Mouse (Mus musculus) stomach, embryonic 14.5 days (tissue): ENCODE measurements around the gene Wscd1. TPM values are rescaled to one million over a fixed set of nuclear protein-coding genes. Genes with fewer than 3 reads are reported as not detected.

Experiments used
- ATAC-seq: fragments of 200-750 bp; cut with Nextera tagmentation; 2 replicates; pipeline ENCODE4 v1.8.0; 2017; ENCODE audit warnings: low read depth, moderate TSS enrichment; ENCODE audit not compliant: insufficient number of reproducible peaks, insufficient read depth, low FRiP score
- H3K27ac ChIP-seq: fragments of 300-500 bp; sonication (generic); 2 replicates; pipeline ENCODE4 v1.5.1; 2014; ENCODE audit warnings: mild to moderate bottlenecking, low read length, moderate library complexity, mixed read lengths
- H3K27me3 ChIP-seq: fragments of 300-500 bp; sonication (generic); 2 replicates; pipeline ENCODE4 v1.6.1; 2014; ENCODE audit warnings: low read length, control low read depth, mixed read lengths; ENCODE audit not compliant: control insufficient read depth, insufficient read depth
- H3K36me3 ChIP-seq: fragments of 300-500 bp; sonication (generic); 2 replicates; pipeline ENCODE4 v1.6.1; 2014; ENCODE audit warnings: mild to moderate bottlenecking, control low read depth, low read length, moderate library complexity, mixed read lengths; ENCODE audit not compliant: control insufficient read depth, insufficient read depth
- H3K4me1 ChIP-seq: fragments of 300-500 bp; sonication (generic); 2 replicates; pipeline ENCODE4 v1.6.1; 2014; ENCODE audit warnings: low read length, control low read depth, mixed read lengths; ENCODE audit not compliant: control insufficient read depth, insufficient read depth
- H3K4me2 ChIP-seq: fragments of 300-500 bp; sonication (generic); replicated peaks from 2 replicates; pipeline ENCODE4 v1.6.1; 2014; ENCODE audit warnings: low read depth, low read length, control low read depth
- H3K4me3 ChIP-seq: fragments of 300-500 bp; sonication (generic); 2 replicates; pipeline ENCODE4 v1.5.1; 2014; ENCODE audit warnings: low read depth, low read length, control low read depth
- H3K9ac ChIP-seq: fragments of 300-500 bp; sonication (generic); replicated peaks from 2 replicates; pipeline ENCODE4 v1.6.1; 2014; ENCODE audit warnings: low read depth, mild to moderate bottlenecking, control low read depth, low read length, moderate library complexity, mixed read lengths
- H3K9me3 ChIP-seq: fragments of 300-500 bp; sonication (generic); 2 replicates; pipeline ENCODE4 v1.6.1; 2016; ENCODE audit warnings: low read depth, low read length, control low read depth; ENCODE audit not compliant: control insufficient read depth
- WGBS: fragments of 180-500 bp; shearing (Covaris S2); extraction: QIAGEN DNeasy Blood & Tissue Kit; methylation state at CpG from one replicate; pipeline ENCODE4 v1.1.7; 2014; 5-methylcytosine and 5-hydroxymethylcytosine counted together
- polyA plus RNA-seq: library from polyadenylated mRNA; unstranded; fragments of >200 nt; fragmentation: Nextera tagmentation; extraction: Ambion mirVana; gene quantifications from 2 replicates; pipeline ENCODE4 v1.2.1, GENCODE M21; 2014

Wscd1 gene
- polyA plus RNA-seq, 1 experiment from 2014 or later, result 2.3 TPM

GRCm38 (mm10) chr11:71750534-71751173, 934 bp downstream of the Wscd1 start:
- peaks cover 19% of the 10 kb centered on the region for H3K27me3 ChIP-seq
- H3K36me3 ChIP-seq, result no peaks in the 10 kb centered on the region
- WGBS, result 2% methylated on average over 46 of the region's 60 CpGs
- H3K27ac ChIP-seq, result no peak overlapping the region
- ATAC-seq, result no peak
- H3K4me3 ChIP-seq, result peak overlapping the region; percentile 51
- peaks cover 6% of the 10 kb centered on the region; the same call in 1 of the 2 replicates for H3K4me1 ChIP-seq
- H3K4me2 ChIP-seq, result peak overlapping the region; percentile 93
- 0 out of 2 replicates have a peak overlapping the region, but pooled peaks have one; percentile 36 for H3K9ac ChIP-seq
- H3K9me3 ChIP-seq, result no peaks in the 10 kb centered on the region

GRCm38 (mm10) chr11:71751174-71751611, 1.5 kb downstream of the Wscd1 start:
- under 1% methylated on average over 40 of the region's 41 CpGs for WGBS
- H3K4me3 ChIP-seq, result peak overlapping the region; percentile 51

GRCm38 (mm10) chr11:71751689-71752088, 2.0 kb downstream of the Wscd1 start:
- Histone ChIP-seq H3K27me3 (peaks cover 19% of the 10 kb centered on the region), H3K4me2 (peak overlapping the region; percentile 93), H3K27ac (no peak overlapping the region), H3K9me3 (no peaks in the 10 kb centered on the region), H3K4me3 (peak overlapping the region; percentile 51), H3K36me3 (no peaks in the 10 kb centered on the region), H3K4me1 (peaks cover 6% of the 10 kb centered on the region; the same call in 1 of the 2 replicates), H3K9ac (no peak overlapping the region)
- WGBS, result 37% methylated on average over 12 of the region's 12 CpGs
- no peak for ATAC-seq

More at GRCm38 (mm10) chr11:71751174-71751611, 1.5 kb downstream of the Wscd1 start:
- Histone ChIP-seq H3K4me2 (peak overlapping the region; percentile 93), H3K27ac (no peak overlapping the region), H3K27me3 (peaks cover 19% of the 10 kb centered on the region), H3K4me1 (peaks cover 6% of the 10 kb centered on the region; the same call in 1 of the 2 replicates), H3K36me3 (no peaks in the 10 kb centered on the region), H3K9me3 (no peaks in the 10 kb centered on the region), H3K9ac (0 out of 2 replicates have a peak overlapping the region, but pooled peaks have one; percentile 36)
- ATAC-seq, result no peak

- no peaks in the 10 kb centered on the region for H3K36me3 ChIP-seq
- peaks cover 6% of the 10 kb centered on the region; the same call in 1 of the 2 replicates for H3K4me1 ChIP-seq
- H3K27ac ChIP-seq, result no peak overlapping the region
- no peak overlapping the region for H3K4me3 ChIP-seq
- H3K27me3 ChIP-seq, result peaks cover 19% of the 10 kb centered on the region
- ATAC-seq, result no peak
- no peak overlapping the region for H3K4me2 ChIP-seq
- whole genome bisulfite sequencing, result 85% methylated on average over 3 of the region's 3 CpGs
- no peak overlapping the region for H3K9ac ChIP-seq
- H3K9me3 ChIP-seq, result no peaks in the 10 kb centered on the region
These were observed 2.9 kb downstream of the Wscd1 start for GRCm38 (mm10) chr11:71752626-71753025.

GRCm38 (mm10) chr11:71755115-71755514, 5.4 kb downstream of the Wscd1 start:
- Histone ChIP-seq H3K9ac (no peak overlapping the region), H3K4me2 (no peak overlapping the region), H3K27ac (no peak overlapping the region), H3K4me3 (no peak overlapping the region), H3K4me1 (peaks cover 6% of the 10 kb centered on the region; the same call in 1 of the 2 replicates), H3K36me3 (no peaks in the 10 kb centered on the region), H3K9me3 (no peaks in the 10 kb centered on the region), H3K27me3 (peaks cover 19% of the 10 kb centered on the region)
- WGBS, result 37% methylated on average over 2 of the region's 2 CpGs
- no peak for ATAC-seq

GRCm38 (mm10) chr11:71756325-71756724, 6.6 kb downstream of the Wscd1 start:
- Histone ChIP-seq H3K27me3 (peaks cover 12% of the 10 kb centered on the region), H3K27ac (no peak overlapping the region), H3K36me3 (no peaks in the 10 kb centered on the region), H3K4me3 (no peak overlapping the region), H3K4me1 (peaks cover 2% of the 10 kb centered on the region; the same call in 1 of the 2 replicates), H3K4me2 (no peak overlapping the region), H3K9ac (no peak overlapping the region), H3K9me3 (no peaks in the 10 kb centered on the region)
- ATAC-seq, result no peak
- 42% methylated on average over 3 of the region's 3 CpGs for WGBS

- no peaks in the 10 kb centered on the region for H3K27me3 ChIP-seq
- H3K4me3 ChIP-seq, result no peak overlapping the region
- H3K4me2 ChIP-seq, result no peak overlapping the region
- no peaks in the 10 kb centered on the region for H3K4me1 ChIP-seq
- no peak overlapping the region for H3K27ac ChIP-seq
- H3K9ac ChIP-seq, result no peak overlapping the region
- ATAC-seq, result no peak
- 56% methylated on average over 21 of the region's 21 CpGs for WGBS
- no peaks in the 10 kb centered on the region for H3K36me3 ChIP-seq
- H3K9me3 ChIP-seq, result no peaks in the 10 kb centered on the region
These were observed 8.7 kb downstream of the Wscd1 start for GRCm38 (mm10) chr11:71758211-71759110.

GRCm38 (mm10) chr11:71760991-71761390, 11.3 kb downstream of the Wscd1 start:
- Histone ChIP-seq H3K36me3 (no peaks in the 10 kb centered on the region), H3K9ac (no peak overlapping the region), H3K4me2 (no peak overlapping the region), H3K4me3 (no peak overlapping the region), H3K9me3 (no peaks in the 10 kb centered on the region), H3K27ac (no peak overlapping the region), H3K4me1 (no peaks in the 10 kb centered on the region), H3K27me3 (no peaks in the 10 kb centered on the region)
- 82% methylated on average over 9 of the region's 9 CpGs for WGBS
- no peak for ATAC-seq
